Mouse (Mus musculus): ENCODE measurements around the gene Kif1b. TPM values are rescaled to one million over a fixed set of nuclear protein-coding genes. Genes with fewer than 3 reads are reported as not detected.

Kif1b gene
- total and polyA plus RNA-seq, 3 experiments: 10.0 to 27.6 (median 17.0) TPM

DNA sequence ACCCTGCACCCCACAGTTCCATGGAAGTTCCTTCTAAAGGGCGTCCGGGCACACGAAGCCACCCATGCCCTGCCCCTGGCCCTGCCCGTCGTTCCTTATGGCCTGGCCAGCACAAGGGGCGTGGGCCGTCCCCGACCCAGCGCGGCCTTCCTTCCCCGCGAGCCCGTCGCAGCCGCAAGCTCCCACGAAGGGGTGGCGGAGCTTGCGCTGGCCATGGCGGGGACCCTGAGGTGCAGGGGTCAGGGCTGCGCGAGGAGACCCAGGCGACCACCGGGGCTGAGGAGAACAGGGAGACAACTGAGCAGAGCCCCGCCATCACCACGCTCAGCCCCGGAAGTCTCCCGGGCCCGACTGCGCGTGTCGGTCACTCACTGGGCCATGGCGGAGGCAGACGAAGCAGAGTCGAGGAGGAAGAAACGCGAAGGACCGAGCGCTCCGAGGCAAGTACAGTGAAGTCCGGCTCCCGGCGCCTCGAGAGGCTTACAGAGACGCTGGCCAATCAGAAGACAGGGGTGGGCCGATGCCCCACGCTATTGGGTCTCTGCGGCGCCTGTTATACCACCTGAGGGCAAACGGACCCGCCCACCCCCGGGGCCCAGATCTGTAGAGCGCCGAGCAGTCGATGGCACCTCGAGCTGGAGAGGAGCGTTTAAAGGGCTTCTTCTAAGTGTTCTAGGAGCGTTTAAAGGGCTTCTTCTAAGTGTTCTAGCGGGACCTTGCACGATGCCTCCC, 141.1 kb downstream of the Kif1b start, which contains the start of gene Pgd:
Gene Pgd, minus strand, starts transcription at position 557 of the 732 bp plus-strand sequence.
- Histone ChIP-seq H3K4me3 (replicated peaks in 1 of 3; ENCODE audit: low read depth in 2 of 3, low read length in 2 of 3, poor library complexity in 1 of 3) (peak within 1 kb of the TSS; percentile 85 to 98 (median 95)), H3K36me3 (replicated peaks in 1 of 2; ENCODE audit: control insufficient read depth in 1 of 2, insufficient read depth in 1 of 2, low read length in 1 of 2) (peaks cover 13 to 37% of the 10 kb centered on the region in 2 experiments), H3K27me3 (replicated peaks) (no peaks in the 10 kb centered on the region), H3K9me3 (replicated peaks; ENCODE audit: low read length) (no peaks in the 10 kb centered on the region), H3K79me2 (replicated peaks; ENCODE audit: control insufficient read depth, extremely low read depth, insufficient read depth, poor library complexity, severe bottlenecking) (peaks cover 14% of the 10 kb centered on the region), H3K4me2 (ENCODE audit: insufficient read depth, low read depth, poor library complexity, severe bottlenecking) (peak within 1 kb of the TSS; percentile 81), H3K4me1 (ENCODE audit: control insufficient read depth in 1 of 2, insufficient read depth in 2 of 2) (peaks cover 0 to 54% of the 10 kb centered on the region in 2 experiments; a peak in 2 of 4 replicates), H3K27ac (ENCODE audit: insufficient read depth, low read depth) (peak within 1 kb of the TSS; percentile 73), H3K9ac (ENCODE audit: insufficient read depth, low read depth) (peak within 1 kb of the TSS; percentile 77)
- DNase-seq (ENCODE audit: extremely low read depth): peak; percentile 97
- dilution Hi-C loops (cut with MboI; ENCODE audit: extremely low pct_ligation_motif_present, extremely low pct_unique_long_range_greater_than_20kb, low sequenced_read_pairs): no loop called here
- in situ Hi-C loops (cut with MboI; ENCODE audit: low pct_ligation_motif_present, low pct_unique_long_range_greater_than_20kb, low sequenced_read_pairs): loop anchor here (25.0 kb wide), 1 partner anchor 546 kb away; the partner anchor contains the start of gene Pik3cd
- TF ChIP-seq USF1 (IDR thresholded peaks at IDR 0.05; ENCODE audit: low read depth, low read length) (peak; percentile 80), MAX (IDR thresholded peaks at IDR 0.05; ENCODE audit: low read length) (peak; percentile 2; the same call in 1 of the 2 replicates), ZMIZ1 (IDR thresholded peaks at IDR 0.05; ENCODE audit: low read depth, low read length) (peak; percentile 85), UBTF (IDR thresholded peaks at IDR 0.05; ENCODE audit: low read depth, low read length) (0 out of 2 replicates have a peak, but pooled peaks have one; percentile 55), ZC3H11A (IDR thresholded peaks at IDR 0.05; ENCODE audit: low read depth, low read length) (no peak), POLR2AphosphoS2 (IDR thresholded peaks at IDR 0.05; ENCODE audit: low read depth, low read length) (0 out of 2 replicates have a peak, but pooled peaks have one; percentile 51), TBP (conservative IDR thresholded peaks at IDR 0.05; ENCODE audit: low read depth, low read length) (peak; percentile 79), HCFC1 (IDR thresholded peaks at IDR 0.05; ENCODE audit: low read depth, low read length) (peak; percentile 81), JUND (conservative IDR thresholded peaks at IDR 0.05; ENCODE audit: low read depth, low read length) (no peak), NRF1 (IDR thresholded peaks at IDR 0.05; ENCODE audit: low read depth, low read length) (peak; percentile 64), NELFE (IDR thresholded peaks at IDR 0.05; ENCODE audit: low read depth, low read length) (peak; percentile 91), IRF4 (IDR thresholded peaks at IDR 0.05; ENCODE audit: low read depth, low read length) (peak; percentile 20; the same call in 1 of the 2 replicates), CHD2 (IDR thresholded peaks at IDR 0.05; ENCODE audit: low read length) (peak; percentile 96), CHD1 (IDR thresholded peaks at IDR 0.05; ENCODE audit: low read depth, low read length) (no peak), ETS1 (conservative IDR thresholded peaks at IDR 0.05; ENCODE audit: low read depth, low read length) (no peak), MAFK (IDR thresholded peaks at IDR 0.05; ENCODE audit: insufficient replicate concordance, low read length) (no peak), MXI1 (IDR thresholded peaks at IDR 0.05; ENCODE audit: low read depth, low read length) (peak; percentile 8), USF2 (conservative IDR thresholded peaks at IDR 0.05; ENCODE audit: low read depth, low read length) (peak; percentile 53), MEF2A (IDR thresholded peaks at IDR 0.05; ENCODE audit: borderline replicate concordance, low read depth, low read length) (peak; percentile 24; the same call in 1 of the 2 replicates), ELF1 (IDR thresholded peaks at IDR 0.05; ENCODE audit: low read depth, low read length) (peak; percentile 73), SIN3A (IDR thresholded peaks at IDR 0.05; ENCODE audit: low read length) (peak; percentile 97), MYC (IDR thresholded peaks at IDR 0.05; ENCODE audit: low read depth, low read length) (no peak), KAT2A (IDR thresholded peaks at IDR 0.05; ENCODE audit: insufficient replicate concordance, low read length) (0 out of 2 replicates have a peak, but pooled peaks have one; percentile 46), BHLHE40 (IDR thresholded peaks at IDR 0.05; ENCODE audit: low read depth, low read length) (no peak), PAX5 (IDR thresholded peaks at IDR 0.05; ENCODE audit: low read length) (no peak), E2F4 (IDR thresholded peaks at IDR 0.05; ENCODE audit: insufficient replicate concordance, low read depth, low read length) (no peak), POLR2A (IDR thresholded peaks at IDR 0.05; ENCODE audit: low read depth, low read length) (peak; percentile 92), TCF12 (IDR thresholded peaks at IDR 0.05; ENCODE audit: low read depth, low read length) (peak; percentile 79; the same call in 1 of the 2 replicates), RCOR1 (conservative IDR thresholded peaks at IDR 0.05; ENCODE audit: low read depth, low read length) (no peak), ZKSCAN1 (IDR thresholded peaks at IDR 0.05; ENCODE audit: borderline replicate concordance, low read depth, low read length) (no peak)
